Mouse (Mus musculus) stomach, postnatal 0 days (tissue): ENCODE measurements around the gene Ccdc183.

Experiments used
- CTCF ChIP-seq: IDR thresholded peaks from 2 replicates; pipeline ENCODE4 v1.5.1; 2016; ENCODE audit warnings: antibody characterized with exemption, low read depth, mild to moderate bottlenecking, moderate library complexity
- EP300 ChIP-seq: optimal IDR thresholded peaks from 2 replicates; pipeline ENCODE3; 2016; ENCODE audit warnings: antibody characterized with exemption

- TF ChIP-seq CTCF: no peak
- no peak for TF ChIP-seq EP300
Measured at GRCm38 (mm10) chr2:25565741-25566140, 51.7 kb downstream of the Ccdc183 start.
